Mouse (Mus musculus) kidney, adult 2 months (tissue): Measurements from ENCODE around the gene Ptpn11.

Source experiments
- CTCF ChIP-seq: fragments of 200-500 bp; conservative IDR thresholded peaks from 2 replicates; pipeline ENCODE4 v1.5.1; 2011; ENCODE audit warnings: low read depth, mild to moderate bottlenecking, control low read depth, low read length, moderate library complexity, mixed read lengths; ENCODE audit not compliant: insufficient read depth, insufficient read length
- POLR2A ChIP-seq: fragments of 200-500 bp; IDR thresholded peaks from one replicate; pipeline ENCODE4 v1.6.1; 2011; ENCODE audit warnings: low read depth, low read length, control low read depth

- no peak for TF ChIP-seq CTCF
- TF ChIP-seq POLR2A, result no peak
These were observed 18.8 kb upstream of the Ptpn11 start for GRCm38 (mm10) chr5:121209755-121210600.
